Mouse (Mus musculus) lung, embryonic 14.5 days (tissue): ENCODE data around the gene Cnrip1. TPM values are rescaled to one million over a fixed set of nuclear protein-coding genes. Genes with fewer than 3 reads are reported as not detected.
"Not testable (repeated sequence)": the region's sequence is repeated elsewhere in the genome, so short reads cannot be mapped to it uniquely, and the experiment has no call there.

Experiments
- ATAC-seq: fragments of 200-750 bp; cut with Nextera tagmentation; 2 replicates; pipeline ENCODE4 v1.8.0; 2017; ENCODE audit warnings: mild to moderate bottlenecking, moderate TSS enrichment, moderate library complexity; ENCODE audit not compliant: insufficient read depth
- DNase-seq: peaks from one replicate; pipeline ENCODE4 v3.0.0-alpha.2; 2015
- H3K27ac ChIP-seq: fragments of 300-500 bp; sonication (generic); 2 replicates; pipeline ENCODE4 v1.5.1; 2014; ENCODE audit warnings: low read depth, mild to moderate bottlenecking, moderate library complexity
- H3K27me3 ChIP-seq: fragments of 300-500 bp; sonication (generic); 2 replicates; pipeline ENCODE4 v1.6.1; 2014; ENCODE audit warnings: low read length, control low read depth; ENCODE audit not compliant: insufficient read depth
- H3K36me3 ChIP-seq: fragments of 300-500 bp; sonication (generic); 2 replicates; pipeline ENCODE4 v1.6.1; 2014; ENCODE audit warnings: control low read depth; ENCODE audit not compliant: insufficient read depth
- H3K4me1 ChIP-seq: fragments of 300-500 bp; sonication (generic); 2 replicates; pipeline ENCODE4 v1.6.1; 2014; ENCODE audit warnings: antibody characterized with exemption, control low read depth; ENCODE audit not compliant: insufficient read depth
- H3K4me2 ChIP-seq: fragments of 300-500 bp; sonication (generic); 2 replicates; pipeline ENCODE4 v1.6.1; 2014; ENCODE audit warnings: mild to moderate bottlenecking
- H3K4me3 ChIP-seq: fragments of 300-500 bp; sonication (generic); 2 replicates; pipeline ENCODE4 v1.5.1; 2014; ENCODE audit warnings: low read depth, low read length
- H3K9ac ChIP-seq: fragments of 300-500 bp; sonication (generic); 2 replicates; pipeline ENCODE4 v1.6.1; 2014
- H3K9me3 ChIP-seq: fragments of 300-500 bp; sonication (generic); 2 replicates; pipeline ENCODE4 v1.6.1; 2016; ENCODE audit warnings: low read depth, low read length, control low read depth
- CTCF ChIP-seq: IDR thresholded peaks from 2 replicates; pipeline ENCODE4 v1.5.1; 2016; ENCODE audit warnings: antibody characterized with exemption, low read depth
- WGBS: fragments of 180-500 bp; shearing (Covaris S2); extraction: QIAGEN DNeasy Blood & Tissue Kit; methylation state at CpG from one replicate; pipeline ENCODE4 v1.1.7; 2014; 5-methylcytosine and 5-hydroxymethylcytosine counted together
- polyA plus RNA-seq: library from polyadenylated mRNA; unstranded; fragments of >200 nt; fragmentation: Nextera tagmentation; extraction: Ambion mirVana; gene quantifications from 2 replicates; pipeline ENCODE4 v1.2.1, GENCODE M21; 2014

Gene Cnrip1
- 36.5 and 40.0 TPM in 2 replicates for polyA plus RNA-seq

DNA sequence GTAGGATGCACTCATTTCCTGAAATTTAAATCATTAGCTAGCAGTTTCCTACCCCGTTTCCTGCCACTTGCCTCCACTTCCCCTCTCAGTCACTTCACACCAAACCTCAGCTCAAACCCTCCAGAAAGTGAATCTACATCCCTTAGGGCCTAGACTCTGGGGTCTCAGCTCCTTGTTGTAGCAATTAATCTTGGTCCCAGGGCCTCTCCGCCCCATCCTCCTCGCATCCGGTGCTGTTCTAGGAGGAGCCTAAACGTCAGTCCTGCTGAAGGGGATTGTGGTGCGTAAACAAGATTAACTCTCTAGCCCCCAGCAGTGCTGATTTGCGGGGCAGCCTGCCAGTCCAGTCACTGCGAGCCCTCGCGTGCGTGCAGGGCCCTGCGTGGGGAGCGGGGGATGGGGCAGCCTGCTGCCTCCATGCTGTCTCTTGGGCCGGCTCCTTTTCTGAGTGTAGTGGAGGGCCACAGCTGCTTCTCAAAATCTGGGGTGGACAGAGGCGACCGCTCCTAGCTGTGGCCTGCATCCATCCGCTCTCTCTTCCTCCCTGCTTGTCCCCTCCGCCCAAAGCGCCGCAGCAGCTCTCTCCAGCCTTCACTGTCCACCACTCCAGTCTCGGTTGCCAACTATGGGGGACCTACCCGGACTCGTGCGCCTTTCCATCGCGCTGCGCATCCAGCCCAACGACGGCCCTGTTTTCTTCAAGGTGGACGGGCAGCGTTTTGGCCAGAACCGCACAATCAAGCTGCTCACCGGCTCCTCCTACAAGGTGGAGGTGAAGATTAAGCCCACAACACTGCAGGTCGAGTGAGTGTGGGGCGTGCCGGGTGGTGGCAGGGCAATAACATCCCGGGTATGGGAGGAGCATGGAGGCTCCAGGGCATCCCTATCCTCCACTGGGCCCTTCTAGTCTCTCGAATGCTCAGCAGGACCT lies at the start of gene Cnrip1, which contains the start of gene Plek:
Cnrip1 (plus strand) TSS at position 42 of the 931 bp plus-strand sequence.
Plek (minus strand) TSS at position 837 of the 931 bp plus-strand sequence.
- WGBS: 1% methylated on average over 38 of the region's 38 CpGs

DNA sequence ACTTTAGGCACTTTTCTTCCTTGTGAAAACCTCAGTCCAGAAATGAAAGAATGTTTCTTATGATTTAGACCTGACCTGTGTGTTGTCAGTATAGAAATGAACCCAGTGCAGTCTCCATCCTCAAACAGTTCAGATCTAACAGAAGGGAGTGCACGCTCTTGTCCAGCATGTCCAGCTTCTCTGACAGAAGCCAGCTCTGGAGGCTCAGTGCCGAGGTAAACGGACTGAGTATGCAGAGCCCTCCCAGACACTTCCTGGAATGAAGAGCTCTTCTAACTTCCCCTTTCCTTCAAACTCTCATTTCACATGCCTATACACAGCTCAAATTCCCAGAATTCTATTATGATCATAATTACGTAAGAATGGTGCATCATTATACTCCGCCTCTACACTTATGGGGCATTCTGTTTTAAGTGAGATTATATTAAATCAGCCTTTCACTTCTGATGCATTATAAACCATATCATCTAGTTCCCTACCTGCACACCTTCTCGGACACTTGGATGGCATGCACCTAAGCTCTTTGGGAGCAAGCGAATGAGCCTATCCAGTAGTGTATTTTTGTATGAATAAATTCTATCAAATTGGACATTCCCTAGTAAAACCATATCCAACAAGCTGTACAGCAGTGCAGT lies 48.5 kb upstream of the Cnrip1 start:
- ATAC-seq: no peak

More for the DNA sequence above, at the start of gene Cnrip1, which contains the start of gene Plek:
- H3K4me3 ChIP-seq: peak within 1 kb of the TSS; percentile 59
- no peaks in the 10 kb centered on the region for H3K27me3 ChIP-seq
- H3K9me3 ChIP-seq: no peaks in the 10 kb centered on the region
- no peak for TF ChIP-seq CTCF
- H3K4me2 ChIP-seq: peak within 1 kb of the TSS; percentile 64
- DNase-seq: peak; percentile 85
- peak within 1 kb of the TSS; percentile 79 for H3K27ac ChIP-seq
- no peaks in the 10 kb centered on the region for H3K36me3 ChIP-seq
- ATAC-seq: peak; percentile 97
- H3K9ac ChIP-seq: peak within 1 kb of the TSS; percentile 68
- 0 out of 2 replicates have a peak, but pooled peaks cover 6% of the 10 kb centered on the region for H3K4me1 ChIP-seq

GRCm38 (mm10) chr11:17003757-17004156 lies 47.6 kb upstream of the Cnrip1 start:
- H3K9ac ChIP-seq: no peak overlapping the region
- WGBS: 67% methylated on average over 3 of the region's 3 CpGs
- no peak for ATAC-seq
- H3K27me3 ChIP-seq: no peaks in the 10 kb centered on the region
- H3K4me1 ChIP-seq: no peaks in the 10 kb centered on the region
- no peak overlapping the region for H3K27ac ChIP-seq
- H3K9me3 ChIP-seq: no peaks in the 10 kb centered on the region
- no peak for DNase-seq
- H3K4me3 ChIP-seq: no peak overlapping the region
- TF ChIP-seq CTCF: no peak
- H3K36me3 ChIP-seq: no peaks in the 10 kb centered on the region
- no peak overlapping the region for H3K4me2 ChIP-seq

More for the DNA sequence above, 48.5 kb upstream of the Cnrip1 start:
- H3K27me3 ChIP-seq: no peaks in the 10 kb centered on the region
- no peaks in the 10 kb centered on the region for H3K9me3 ChIP-seq
- no peak overlapping the region for H3K9ac ChIP-seq
- H3K4me1 ChIP-seq: no peaks in the 10 kb centered on the region
- H3K27ac ChIP-seq: no peak overlapping the region
- H3K36me3 ChIP-seq: no peaks in the 10 kb centered on the region
- no peak for TF ChIP-seq CTCF
- no peak for DNase-seq
- H3K4me3 ChIP-seq: no peak overlapping the region
- H3K4me2 ChIP-seq: no peak overlapping the region
- 77% methylated on average over 7 of the region's 7 CpGs for WGBS

DNA sequence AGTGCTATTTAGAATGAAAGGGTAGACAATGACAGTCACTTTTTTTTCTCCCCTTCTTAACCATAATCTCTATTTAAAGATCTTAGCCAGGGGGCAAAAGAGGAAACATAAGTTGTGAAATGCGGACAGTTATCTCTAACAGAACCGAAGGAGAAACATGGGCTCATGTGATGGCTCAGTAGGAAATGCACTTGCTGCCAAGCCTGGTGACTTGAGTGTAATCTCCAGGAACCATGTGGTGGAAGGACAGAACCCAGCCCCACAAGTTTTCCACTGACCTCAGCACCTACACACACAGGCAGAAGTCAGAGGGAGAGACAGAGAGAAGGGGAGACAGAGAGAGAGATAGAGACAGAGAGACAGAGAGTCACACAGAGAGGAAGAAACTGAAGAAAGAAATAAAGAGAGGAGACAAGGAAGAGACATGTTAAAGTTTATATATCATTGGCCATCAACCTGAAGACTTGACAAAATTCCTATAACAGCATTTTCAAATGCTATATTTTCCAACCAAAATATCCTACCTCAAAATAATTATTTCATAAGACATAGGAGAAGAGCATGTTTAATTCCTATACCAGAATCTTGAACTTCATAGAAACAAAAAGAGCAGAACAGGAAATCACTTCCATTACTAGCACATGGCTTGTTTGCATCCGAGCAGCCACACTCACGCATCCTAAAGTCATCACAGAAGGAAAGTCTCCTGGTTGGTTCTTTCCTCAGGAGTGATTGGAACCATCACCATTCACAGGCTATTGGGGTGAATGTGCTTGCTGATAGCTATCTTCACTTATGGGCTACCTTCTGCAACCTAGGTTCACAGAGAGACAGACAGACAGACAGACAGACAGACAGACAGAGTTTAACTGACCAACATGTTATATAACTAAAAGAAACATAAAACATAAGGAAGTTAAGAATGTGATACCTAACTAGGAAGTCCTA lies 46.2 kb upstream of the Cnrip1 start:
- ATAC-seq (no peak), DNase-seq (peak; percentile 14)
- Histone ChIP-seq H3K4me1 (no peaks in the 10 kb centered on the region), H3K27ac (no peak overlapping the region), H3K9ac (no peak overlapping the region), H3K4me3 (no peak overlapping the region), H3K9me3 (no peaks in the 10 kb centered on the region), H3K36me3 (no peaks in the 10 kb centered on the region), H3K4me2 (no peak overlapping the region), H3K27me3 (no peaks in the 10 kb centered on the region)
- 67% methylated on average over 4 of the region's 4 CpGs for whole genome bisulfite sequencing
- no peak for TF ChIP-seq CTCF

- H3K36me3 ChIP-seq, DNase-seq, H3K27ac ChIP-seq, H3K4me2 ChIP-seq, H3K9ac ChIP-seq, H3K9me3 ChIP-seq, ATAC-seq, H3K4me3 ChIP-seq, H3K27me3 ChIP-seq, H3K4me1 ChIP-seq: not testable (repeated sequence)
- 83% methylated on average over 2 of the region's 3 CpGs for WGBS
These were observed 44.9 kb upstream of the Cnrip1 start for GRCm38 (mm10) chr11:17006526-17006925.

- H3K4me1 ChIP-seq: no peaks in the 10 kb centered on the region
- H3K36me3 ChIP-seq: no peaks in the 10 kb centered on the region
- H3K9ac ChIP-seq: no peak overlapping the region
- no peak for TF ChIP-seq CTCF
- H3K27me3 ChIP-seq: no peaks in the 10 kb centered on the region
- DNase-seq (no peak), ATAC-seq (no peak)
- no peak overlapping the region for H3K27ac ChIP-seq
- H3K9me3 ChIP-seq: no peaks in the 10 kb centered on the region
- 82% methylated on average over 5 of the region's 5 CpGs for WGBS
- no peak overlapping the region for H3K4me3 ChIP-seq
- no peak overlapping the region for H3K4me2 ChIP-seq
These were observed 43.7 kb upstream of the Cnrip1 start for GRCm38 (mm10) chr11:17007517-17008173.
